Mouse (Mus musculus): ENCODE results near the gene Rap1gap2. TPM values are rescaled to one million over a fixed set of nuclear protein-coding genes. Genes with fewer than 3 reads are reported as not detected.

Gene Rap1gap2
- polyA plus RNA-seq, 1 experiment = 71.0 TPM

- no peaks in the 10 kb centered on the region for H3K27me3 ChIP-seq (ENCODE audit: control insufficient read depth, insufficient read depth, low read length)
- TF ChIP-seq POLR2A (IDR thresholded peaks at IDR 0.05; ENCODE audit: borderline replicate concordance, insufficient read depth, low read length) (no peak), CTCF (IDR thresholded peaks at IDR 0.05; ENCODE audit: borderline replicate concordance, insufficient read depth, low read depth, low read length) (no peak)
- WGBS = 68% methylated on average over 7 of the region's 7 CpGs
- no peak overlapping the region for H3K27ac ChIP-seq (ENCODE audit: insufficient read depth, low read length)
- no peak overlapping the region for H3K4me3 ChIP-seq (replicated peaks; ENCODE audit: insufficient read depth, low read depth, low read length)
- no peak for DNase-seq
- H3K4me1 ChIP-seq (ENCODE audit: control insufficient read depth, insufficient read depth, low read length) = peaks cover 5% of the 10 kb centered on the region
Measured at GRCm38 (mm10) chr11:74527555-74527954, 83.2 kb downstream of the Rap1gap2 start.

GRCm38 (mm10) chr11:74526180-74527158, 84.2 kb downstream of the Rap1gap2 start:
- peak; percentile 42 to 43 for DNase-seq
- 16% methylated on average over 18 of the region's 18 CpGs for WGBS
- Histone ChIP-seq H3K27me3 (ENCODE audit: control insufficient read depth, insufficient read depth, low read length) (no peaks in the 10 kb centered on the region), H3K4me1 (ENCODE audit: control insufficient read depth, insufficient read depth, low read length) (peaks cover 5% of the 10 kb centered on the region), H3K4me3 (replicated peaks; ENCODE audit: insufficient read depth, low read depth, low read length) (peak overlapping the region; percentile 7), H3K27ac (ENCODE audit: insufficient read depth, low read length) (no peak overlapping the region)
- TF ChIP-seq POLR2A (IDR thresholded peaks at IDR 0.05; ENCODE audit: borderline replicate concordance, insufficient read depth, low read length) = no peak
- peak; percentile 70; the same call in 1 of the 2 replicates for TF ChIP-seq CTCF (IDR thresholded peaks at IDR 0.05; ENCODE audit: borderline replicate concordance, insufficient read depth, low read depth, low read length)

GRCm38 (mm10) chr11:74525605-74526004, 85.1 kb downstream of the Rap1gap2 start:
- Histone ChIP-seq H3K27me3 (ENCODE audit: control insufficient read depth, insufficient read depth, low read length) (no peaks in the 10 kb centered on the region), H3K27ac (ENCODE audit: insufficient read depth, low read length) (no peak overlapping the region), H3K4me1 (ENCODE audit: control insufficient read depth, insufficient read depth, low read length) (peaks cover 5% of the 10 kb centered on the region), H3K4me3 (replicated peaks; ENCODE audit: insufficient read depth, low read depth, low read length) (no peak overlapping the region)
- TF ChIP-seq CTCF (IDR thresholded peaks at IDR 0.05; ENCODE audit: borderline replicate concordance, insufficient read depth, low read depth, low read length) (no peak), POLR2A (IDR thresholded peaks at IDR 0.05; ENCODE audit: borderline replicate concordance, insufficient read depth, low read length) (no peak)
- 79% methylated on average over 9 of the region's 9 CpGs for WGBS
- DNase-seq = no peak

GRCm38 (mm10) chr11:74525205-74525604, 85.5 kb downstream of the Rap1gap2 start:
- Histone ChIP-seq H3K4me1 (ENCODE audit: control insufficient read depth, insufficient read depth, low read length) (peaks cover 5% of the 10 kb centered on the region), H3K27me3 (ENCODE audit: control insufficient read depth, insufficient read depth, low read length) (no peaks in the 10 kb centered on the region), H3K4me3 (replicated peaks; ENCODE audit: insufficient read depth, low read depth, low read length) (no peak overlapping the region), H3K27ac (ENCODE audit: insufficient read depth, low read length) (no peak overlapping the region)
- DNase-seq = no peak
- 97% methylated on average over 7 of the region's 7 CpGs for WGBS
- TF ChIP-seq CTCF (IDR thresholded peaks at IDR 0.05; ENCODE audit: borderline replicate concordance, insufficient read depth, low read depth, low read length) (no peak), POLR2A (IDR thresholded peaks at IDR 0.05; ENCODE audit: borderline replicate concordance, insufficient read depth, low read length) (no peak)

GRCm38 (mm10) chr11:74524050-74524965, 86.4 kb downstream of the Rap1gap2 start:
- H3K4me1 ChIP-seq (ENCODE audit: control insufficient read depth, insufficient read depth, low read length) = peaks cover 9% of the 10 kb centered on the region
- no peak for DNase-seq
- no peak overlapping the region for H3K27ac ChIP-seq (ENCODE audit: insufficient read depth, low read length)
- H3K4me3 ChIP-seq (replicated peaks; ENCODE audit: insufficient read depth, low read depth, low read length) = no peak overlapping the region
- 87% methylated on average over 9 of the region's 9 CpGs for WGBS
- H3K27me3 ChIP-seq (ENCODE audit: control insufficient read depth, insufficient read depth, low read length) = no peaks in the 10 kb centered on the region
- TF ChIP-seq CTCF (IDR thresholded peaks at IDR 0.05; ENCODE audit: borderline replicate concordance, insufficient read depth, low read depth, low read length) (no peak), POLR2A (IDR thresholded peaks at IDR 0.05; ENCODE audit: borderline replicate concordance, insufficient read depth, low read length) (no peak)

GRCm38 (mm10) chr11:74523210-74523951, 87.3 kb downstream of the Rap1gap2 start:
- no peak overlapping the region for H3K27ac ChIP-seq (ENCODE audit: insufficient read depth, low read length)
- WGBS = 30% methylated on average over 30 of the region's 30 CpGs
- peak overlapping the region; percentile 93 for H3K4me3 ChIP-seq (replicated peaks; ENCODE audit: insufficient read depth, low read depth, low read length)

More at GRCm38 (mm10) chr11:74523210-74523951, 87.3 kb downstream of the Rap1gap2 start:
- H3K27me3 ChIP-seq (ENCODE audit: control insufficient read depth, insufficient read depth, low read length) = no peaks in the 10 kb centered on the region
- DNase-seq = no peak
- TF ChIP-seq POLR2A (IDR thresholded peaks at IDR 0.05; ENCODE audit: borderline replicate concordance, insufficient read depth, low read length) (no peak), CTCF (IDR thresholded peaks at IDR 0.05; ENCODE audit: borderline replicate concordance, insufficient read depth, low read depth, low read length) (no peak)
- peaks cover 9% of the 10 kb centered on the region for H3K4me1 ChIP-seq (ENCODE audit: control insufficient read depth, insufficient read depth, low read length)

Measured in cerebellum, adult 2 months (tissue).